Mouse (Mus musculus) embryonic facial prominence, embryonic 11.5 days (tissue): Measurements from ENCODE around the gene Col25a1. TPM values are rescaled to one million over a fixed set of nuclear protein-coding genes. Genes with fewer than 3 reads are reported as not detected.

ENCODE experiments used
- ATAC-seq: fragments of 200-750 bp; cut with Nextera tagmentation; replicated peaks from 2 replicates; pipeline ENCODE4 v1.8.0; 2017; ENCODE audit warnings: low read depth; ENCODE audit not compliant: insufficient number of reproducible peaks, low FRiP score, low TSS enrichment
- DNase-seq: peaks from one replicate; pipeline ENCODE4 v3.0.0-alpha.2; 2015; ENCODE audit warnings: low spot score
- H3K27ac ChIP-seq: fragments of 300-500 bp; sonication (generic); replicated peaks from 2 replicates; pipeline ENCODE4 v1.5.1; 2014; ENCODE audit warnings: mild to moderate bottlenecking, low read depth, low read length, control low read depth
- H3K27me3 ChIP-seq: fragments of 300-500 bp; sonication (generic); 2 replicates; pipeline ENCODE4 v1.6.1; 2014; ENCODE audit warnings: mild to moderate bottlenecking, low read length, moderate library complexity, mixed read lengths; ENCODE audit not compliant: control insufficient read depth, insufficient read depth
- H3K36me3 ChIP-seq: fragments of 300-500 bp; sonication (generic); replicated peaks from 2 replicates; pipeline ENCODE4 v1.6.1; 2014; ENCODE audit warnings: low read depth, mild to moderate bottlenecking, low read length, moderate library complexity, mixed read lengths; ENCODE audit not compliant: control insufficient read depth, insufficient read depth
- H3K4me1 ChIP-seq: fragments of 300-500 bp; sonication (generic); 2 replicates; pipeline ENCODE4 v1.6.1; 2014; ENCODE audit warnings: low read length, mixed read lengths; ENCODE audit not compliant: control insufficient read depth, insufficient read depth
- H3K4me2 ChIP-seq: fragments of 300-500 bp; sonication (generic); 2 replicates; pipeline ENCODE4 v1.6.1; 2014; ENCODE audit warnings: low read depth, mild to moderate bottlenecking, control low read depth, low read length, moderate library complexity
- H3K4me3 ChIP-seq: fragments of 300-500 bp; sonication (generic); 2 replicates; pipeline ENCODE4 v1.5.1; 2014; ENCODE audit warnings: low read depth, low read length, control low read depth
- H3K9ac ChIP-seq: fragments of 300-500 bp; sonication (generic); replicated peaks from 2 replicates; pipeline ENCODE4 v1.6.1; 2014; ENCODE audit warnings: mild to moderate bottlenecking, control low read depth, low read length
- H3K9me3 ChIP-seq: fragments of 300-500 bp; sonication (generic); replicated peaks from 2 replicates; pipeline ENCODE4 v1.6.1; 2016; ENCODE audit warnings: mild to moderate bottlenecking, low read length, inconsistent platforms, mixed read lengths; ENCODE audit not compliant: control insufficient read depth
- WGBS: fragments of 180-500 bp; shearing (Covaris S2); extraction: QIAGEN DNeasy Blood & Tissue Kit; methylation state at CpG from one replicate; pipeline ENCODE4 v1.1.7; 2014; 5-methylcytosine and 5-hydroxymethylcytosine counted together
- polyA plus RNA-seq: library from polyadenylated mRNA; unstranded; fragments of >200 nt; fragmentation: Nextera tagmentation; extraction: Ambion mirVana; gene quantifications from 2 replicates; pipeline ENCODE4 v1.2.1, GENCODE M21; 2014

Col25a1 gene
- polyA plus RNA-seq, 1 experiment from 2014 or later = 11.1 TPM

GRCm38 (mm10) chr3:130430052-130430451, 298.8 kb downstream of the Col25a1 start:
- no peaks in the 10 kb centered on the region for H3K27me3 ChIP-seq
- H3K27ac ChIP-seq = no peak overlapping the region
- H3K4me3 ChIP-seq = no peak overlapping the region
- H3K36me3 ChIP-seq = no peaks in the 10 kb centered on the region
- no peaks in the 10 kb centered on the region for H3K9me3 ChIP-seq
- H3K4me1 ChIP-seq = no peaks in the 10 kb centered on the region
- H3K9ac ChIP-seq = no peak overlapping the region
- no peak overlapping the region for H3K4me2 ChIP-seq
- DNase-seq = peak; percentile 23
- ATAC-seq = no peak
- 46% methylated on average over 5 of the region's 5 CpGs for WGBS

GRCm38 (mm10) chr3:130432818-130433217, 301.5 kb downstream of the Col25a1 start:
- Histone ChIP-seq H3K9me3 (no peaks in the 10 kb centered on the region), H3K4me2 (no peak overlapping the region), H3K4me3 (no peak overlapping the region), H3K27me3 (no peaks in the 10 kb centered on the region), H3K36me3 (no peaks in the 10 kb centered on the region), H3K27ac (no peak overlapping the region), H3K4me1 (no peaks in the 10 kb centered on the region), H3K9ac (no peak overlapping the region)
- 85% methylated on average over 5 of the region's 5 CpGs for WGBS
- ATAC-seq = no peak
- DNase-seq = no peak

GRCm38 (mm10) chr3:130436956-130437355, 305.7 kb downstream of the Col25a1 start:
- Histone ChIP-seq H3K4me3 (no peak overlapping the region), H3K4me2 (no peak overlapping the region), H3K9ac (no peak overlapping the region), H3K27me3 (no peaks in the 10 kb centered on the region), H3K4me1 (no peaks in the 10 kb centered on the region), H3K36me3 (no peaks in the 10 kb centered on the region), H3K27ac (no peak overlapping the region), H3K9me3 (no peaks in the 10 kb centered on the region)
- ATAC-seq (no peak), DNase-seq (no peak)

GRCm38 (mm10) chr3:130439767-130440166, 308.5 kb downstream of the Col25a1 start:
- Histone ChIP-seq H3K9ac (no peak overlapping the region), H3K4me1 (no peaks in the 10 kb centered on the region), H3K27me3 (no peaks in the 10 kb centered on the region), H3K27ac (no peak overlapping the region), H3K4me3 (no peak overlapping the region), H3K4me2 (no peak overlapping the region), H3K36me3 (no peaks in the 10 kb centered on the region), H3K9me3 (no peaks in the 10 kb centered on the region)
- ATAC-seq (no peak), DNase-seq (peak; percentile 54)
- WGBS = 77% methylated on average over 6 of the region's 6 CpGs

GRCm38 (mm10) chr3:130440689-130441088, 309.4 kb downstream of the Col25a1 start:
- Histone ChIP-seq H3K27me3 (no peaks in the 10 kb centered on the region), H3K36me3 (no peaks in the 10 kb centered on the region), H3K4me3 (no peak overlapping the region), H3K4me1 (no peaks in the 10 kb centered on the region), H3K9me3 (no peaks in the 10 kb centered on the region), H3K27ac (no peak overlapping the region), H3K4me2 (no peak overlapping the region), H3K9ac (no peak overlapping the region)
- DNase-seq = peak; percentile 24
- no peak for ATAC-seq
- 49% methylated on average over 12 of the region's 12 CpGs for WGBS

- Histone ChIP-seq H3K27me3 (no peaks in the 10 kb centered on the region), H3K4me3 (no peak overlapping the region), H3K9me3 (no peaks in the 10 kb centered on the region), H3K27ac (no peak overlapping the region), H3K36me3 (no peaks in the 10 kb centered on the region), H3K9ac (no peak overlapping the region), H3K4me2 (no peak overlapping the region), H3K4me1 (no peaks in the 10 kb centered on the region)
- ATAC-seq = no peak; the same call in 1 of the 2 replicates
- no peak for DNase-seq
- 60% methylated on average over 13 of the region's 13 CpGs for WGBS
These were observed 312.7 kb downstream of the Col25a1 start for GRCm38 (mm10) chr3:130443842-130444627.

- Histone ChIP-seq H3K9me3 (no peaks in the 10 kb centered on the region), H3K4me3 (no peak overlapping the region), H3K27ac (no peak overlapping the region), H3K4me2 (no peak overlapping the region), H3K27me3 (no peaks in the 10 kb centered on the region), H3K36me3 (no peaks in the 10 kb centered on the region), H3K4me1 (no peaks in the 10 kb centered on the region), H3K9ac (no peak overlapping the region)
- no peak for ATAC-seq
- no peak for DNase-seq
- WGBS = 68% methylated on average over 7 of the region's 7 CpGs
These were observed 318.6 kb downstream of the Col25a1 start for GRCm38 (mm10) chr3:130449864-130450263.

- H3K4me3 ChIP-seq = no peak overlapping the region
- no peaks in the 10 kb centered on the region for H3K4me1 ChIP-seq
- H3K27me3 ChIP-seq = no peaks in the 10 kb centered on the region
- ATAC-seq = no peak
- no peaks in the 10 kb centered on the region for H3K9me3 ChIP-seq
- WGBS = 88% methylated on average over 5 of the region's 5 CpGs
- H3K9ac ChIP-seq = no peak overlapping the region
- H3K36me3 ChIP-seq = no peaks in the 10 kb centered on the region
- no peak for DNase-seq
- no peak overlapping the region for H3K27ac ChIP-seq
- no peak overlapping the region for H3K4me2 ChIP-seq
These were observed 334.1 kb downstream of the Col25a1 start for GRCm38 (mm10) chr3:130465371-130465770.
